Mouse (Mus musculus): ENCODE measurements around the gene Hipk2.
A peak's percentile ranks its signal among the peaks of the same experiment; 100 is the strongest.

Gene Hipk2

DNA sequence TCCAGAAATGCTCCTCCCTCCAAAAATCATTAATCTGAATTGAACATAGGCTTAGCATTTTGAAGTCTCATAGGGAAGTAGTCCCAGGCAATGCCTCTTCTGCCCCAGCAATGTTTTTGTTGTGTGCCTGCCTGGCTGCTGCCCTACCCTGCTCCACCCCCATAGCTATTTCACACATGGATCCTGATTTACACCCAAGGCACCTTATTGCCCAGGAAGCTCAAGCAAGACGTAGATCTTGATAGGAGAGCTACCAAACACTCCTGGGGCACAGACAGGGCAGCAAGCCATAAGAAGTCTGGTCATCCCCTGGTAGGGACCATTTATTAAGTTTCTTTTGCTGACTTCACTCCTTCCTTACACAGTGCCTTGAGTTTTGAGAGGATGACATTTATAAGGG lies 88.8 kb downstream of the Hipk2 start:
- no peak for DNase-seq

DNA sequence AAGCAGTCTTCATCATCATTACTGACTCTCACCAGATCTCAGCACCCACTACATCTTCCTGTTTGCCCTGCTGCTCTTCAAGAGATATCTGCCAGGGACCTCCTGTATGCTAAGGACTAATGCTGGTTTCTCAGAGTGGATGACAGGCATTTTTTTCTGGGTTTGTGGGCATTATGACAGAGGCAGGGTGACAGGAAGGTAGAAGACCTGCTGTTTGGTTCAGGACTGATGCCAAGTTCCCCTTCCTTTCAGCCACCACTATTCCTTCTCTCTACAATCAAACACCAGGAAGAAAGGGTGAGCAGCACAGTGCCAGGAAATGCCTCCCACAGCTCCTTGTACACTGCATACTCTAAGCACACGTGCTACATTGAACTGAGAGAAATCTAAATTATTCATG lies 90.2 kb downstream of the Hipk2 start:
- DNase-seq = no peak

DNA sequence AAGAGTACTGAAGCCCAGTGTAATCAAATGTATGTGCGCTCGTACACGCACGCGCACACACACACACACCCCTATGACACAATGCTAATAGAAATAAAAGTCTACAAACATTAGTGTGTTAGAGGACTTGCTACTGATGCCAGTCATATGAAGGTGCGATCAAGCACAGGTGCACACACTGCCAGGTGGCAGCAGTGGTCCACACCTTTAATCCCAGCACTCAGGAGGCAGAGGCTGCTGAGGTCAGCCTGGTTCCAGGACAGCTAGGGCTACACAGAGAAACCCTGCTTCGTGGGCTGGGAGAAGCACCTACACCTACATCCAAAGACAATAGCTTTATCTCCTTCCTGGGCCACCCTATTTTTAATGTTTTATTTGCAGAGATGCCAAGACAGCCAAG lies 96.6 kb downstream of the Hipk2 start:
- DNase-seq = no peak

DNA sequence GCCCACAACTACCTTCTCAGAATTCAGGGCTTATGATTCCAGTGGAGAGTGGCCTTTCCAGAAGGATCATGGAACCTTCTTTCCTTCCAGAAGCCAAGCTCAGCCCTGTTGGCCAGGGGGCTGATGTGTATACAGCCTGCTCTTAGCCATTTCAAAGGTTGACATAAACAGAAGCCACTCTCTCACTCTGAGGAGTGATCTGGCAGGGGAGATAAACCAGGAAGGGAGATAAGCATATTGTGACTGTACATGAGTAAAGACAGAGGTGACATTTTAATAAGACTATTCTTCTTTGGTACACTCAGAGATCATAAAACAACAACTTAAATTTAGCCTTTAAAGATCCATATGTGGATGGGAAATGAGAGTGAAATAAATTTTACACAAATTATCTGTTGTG lies 97.1 kb downstream of the Hipk2 start:
- no peak for DNase-seq

DNA sequence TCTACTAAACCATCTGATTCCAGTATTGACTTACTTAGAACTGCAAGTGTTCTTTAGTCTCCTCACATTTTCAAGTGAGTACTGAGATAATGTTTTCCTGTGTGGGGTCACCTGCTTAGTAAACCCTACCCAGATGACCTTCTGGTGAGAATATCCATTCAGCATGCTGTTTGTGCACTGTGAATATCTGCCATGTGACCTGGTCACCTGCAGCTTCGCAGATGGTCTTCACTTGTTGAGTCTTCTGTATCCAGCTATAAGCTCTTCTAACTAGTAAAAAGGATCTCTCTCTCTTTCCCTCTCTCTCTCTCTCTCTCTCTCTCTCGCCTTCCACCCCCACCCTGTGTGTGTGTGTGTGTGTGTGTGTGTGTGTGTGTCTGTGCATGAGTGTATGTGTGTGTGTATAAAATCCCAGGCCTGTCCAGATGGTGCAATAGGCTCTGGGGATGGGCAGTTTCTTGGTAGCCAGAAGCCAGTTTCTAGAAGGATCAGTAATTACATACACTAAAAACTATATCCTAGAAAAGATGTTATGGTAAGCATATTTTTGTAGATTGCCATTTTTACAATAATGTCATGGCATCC lies 99.9 kb downstream of the Hipk2 start:
- DNase-seq = no peak

DNA sequence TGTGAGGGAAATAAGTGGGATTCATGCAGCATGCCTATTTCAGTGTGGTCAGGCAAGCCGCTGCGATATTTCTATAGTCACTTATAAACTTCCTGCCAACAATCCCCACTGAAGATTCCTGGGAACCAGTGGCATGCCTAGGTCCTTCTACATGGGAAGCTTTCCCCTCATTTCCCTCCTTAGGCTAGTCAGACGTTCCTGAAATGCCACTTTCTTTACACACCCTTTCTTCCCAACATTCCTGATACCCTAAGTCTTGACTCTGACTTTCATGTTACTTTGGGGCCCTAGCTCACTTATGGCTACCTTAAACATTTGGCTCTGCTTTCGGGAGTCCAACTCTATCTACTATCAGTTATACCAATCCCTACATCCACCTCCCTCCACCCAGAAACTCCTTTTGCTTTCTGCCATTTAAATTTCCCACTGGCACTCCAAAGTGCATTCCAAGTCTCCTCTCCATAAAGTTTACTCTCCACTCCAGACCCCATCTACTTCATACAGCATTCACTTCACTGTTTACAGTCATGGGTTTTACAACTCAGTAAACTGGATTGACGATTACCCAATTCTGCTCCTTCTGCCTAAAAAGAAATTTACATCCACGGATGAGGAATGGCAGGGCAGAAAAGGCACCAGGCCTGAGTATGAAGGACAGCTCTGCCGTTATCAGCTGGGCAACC lies 103.0 kb downstream of the Hipk2 start:
- DNase-seq = no peak

DNA sequence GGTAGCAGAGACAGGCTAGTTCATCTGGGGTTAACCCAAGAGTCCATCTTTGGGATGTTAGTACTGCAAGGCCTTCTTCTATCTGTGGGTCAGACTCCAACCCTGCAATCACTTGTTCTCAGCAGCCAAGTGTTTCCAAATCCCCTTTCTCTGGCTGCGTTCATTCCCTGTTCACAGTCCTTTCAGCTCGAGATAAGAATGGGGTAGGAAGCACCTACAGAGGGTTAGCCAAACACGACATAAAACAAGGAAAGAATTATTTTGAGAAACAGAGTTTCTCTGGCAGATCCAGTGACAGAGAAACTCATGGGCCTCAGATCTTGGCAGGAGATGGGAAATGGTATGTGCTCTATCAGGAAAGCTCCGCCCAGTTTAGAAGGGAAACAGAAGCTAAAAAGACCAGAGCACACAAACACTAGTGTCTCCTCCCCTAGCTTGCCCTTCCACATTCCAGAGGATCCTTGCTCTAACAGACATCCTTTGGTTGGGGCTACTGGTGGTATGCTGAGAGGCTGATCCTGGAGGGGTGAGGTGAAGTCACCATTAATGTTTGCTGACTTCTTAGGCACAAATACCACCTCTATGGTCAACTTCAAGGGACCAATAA lies 104.8 kb downstream of the Hipk2 start:
- no peak for DNase-seq

DNA sequence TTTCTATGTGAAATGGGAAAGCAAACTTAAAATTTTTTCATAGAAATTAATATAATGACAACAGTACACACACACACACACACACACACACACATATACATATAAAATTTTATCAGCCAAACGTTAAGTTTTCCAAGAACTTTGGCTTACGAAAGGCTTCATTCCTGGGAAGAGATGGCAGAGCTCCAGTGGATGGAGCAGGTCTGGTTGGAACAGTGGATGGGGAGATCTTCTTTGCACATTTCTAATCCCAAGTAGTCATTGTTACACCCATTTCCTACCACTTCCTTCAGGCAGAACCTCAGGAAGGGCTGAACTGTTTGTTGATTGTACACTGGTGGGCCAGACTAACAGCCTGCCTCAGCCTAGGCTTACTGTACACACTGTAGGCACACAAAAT lies 106.3 kb downstream of the Hipk2 start:
- no peak for DNase-seq

DNA sequence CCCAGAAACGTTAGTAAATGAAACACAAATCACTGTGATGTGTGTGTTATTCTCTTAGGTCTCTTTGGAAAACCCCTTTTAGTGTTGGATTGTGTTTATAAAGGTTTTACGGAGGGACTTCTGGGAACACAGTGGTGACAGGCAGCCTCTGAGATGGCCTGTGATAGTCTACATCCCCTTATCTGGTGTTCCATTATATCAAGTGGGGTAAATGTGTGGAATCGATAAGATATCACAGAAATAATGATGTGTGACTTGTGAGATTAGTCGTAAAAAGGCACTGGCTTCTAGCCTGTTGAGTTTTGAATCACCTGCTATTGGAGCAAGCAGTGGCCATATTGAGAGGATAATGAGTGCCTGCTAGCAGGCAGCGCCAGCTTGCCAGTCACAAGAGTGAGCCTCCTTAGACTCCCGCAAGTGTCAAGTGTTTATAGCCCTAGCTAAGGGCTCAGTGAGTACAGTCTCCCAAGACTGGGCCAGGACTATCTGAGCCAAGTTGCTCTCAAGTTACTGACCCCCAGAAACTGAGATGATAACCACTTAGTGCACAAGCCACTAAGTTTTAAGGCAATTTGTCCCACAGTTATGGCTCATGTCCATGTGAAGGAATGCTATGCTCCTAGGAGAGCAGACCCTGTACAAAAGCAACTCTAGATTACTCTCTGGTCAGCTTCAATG lies 113.2 kb downstream of the Hipk2 start:
- DNase-seq = no peak

DNA sequence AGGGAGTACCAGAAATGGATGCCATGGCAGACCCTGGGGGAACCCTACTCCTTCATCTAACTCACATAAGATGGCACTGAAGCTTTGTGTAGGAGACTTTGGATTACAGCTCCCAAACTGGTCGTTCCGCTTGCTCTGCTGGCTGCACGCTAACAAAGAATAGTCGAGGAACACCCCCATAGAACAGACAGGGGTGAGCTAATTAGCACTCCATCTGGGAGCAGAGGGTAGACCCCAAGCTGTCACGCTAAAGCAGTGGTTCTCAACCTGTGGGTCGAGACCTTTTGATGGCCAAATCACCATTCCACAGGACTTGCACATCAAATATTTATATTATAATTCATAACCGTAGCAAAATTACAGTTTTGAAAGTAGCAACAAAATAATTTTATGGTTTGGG lies 114.0 kb downstream of the Hipk2 start:
- DNase-seq = no peak

DNA sequence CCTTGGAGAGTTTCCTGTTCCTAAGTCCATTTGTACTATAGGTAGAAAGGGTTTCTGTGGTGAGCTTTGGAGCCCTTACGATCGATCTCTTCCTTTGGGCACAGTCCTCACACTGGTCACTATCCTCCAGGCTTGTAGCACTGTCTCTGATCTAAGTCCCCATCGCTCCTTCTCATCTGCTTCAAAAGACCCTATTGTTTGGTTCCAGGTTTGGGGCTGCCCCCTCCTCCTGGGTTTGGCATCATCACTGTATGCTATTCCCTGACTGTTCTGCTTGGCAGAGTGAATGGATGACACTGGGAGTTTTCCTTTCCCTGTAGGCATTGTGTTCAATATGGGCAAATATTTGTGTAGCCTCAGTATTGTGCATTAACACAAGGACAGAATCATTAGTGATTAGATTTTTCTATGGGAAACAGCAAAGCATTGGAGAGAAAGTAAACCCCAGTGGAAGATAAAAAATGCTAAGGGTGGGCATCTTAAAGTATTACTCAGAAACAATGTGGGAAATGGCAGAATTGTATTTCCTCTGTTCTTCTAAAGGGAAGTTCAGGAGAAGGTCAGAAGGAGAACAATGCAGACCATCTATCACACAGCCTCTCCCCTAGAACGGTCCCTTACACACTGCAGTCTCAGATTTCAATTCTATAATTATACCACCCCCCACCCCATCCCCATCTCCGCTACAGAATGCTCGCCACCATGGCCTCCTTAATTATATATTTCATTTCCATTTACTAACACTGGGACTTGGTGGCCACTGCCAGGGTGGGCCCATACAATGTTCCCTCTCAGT lies 114.9 kb downstream of the Hipk2 start:
- DNase-seq = no peak

DNA sequence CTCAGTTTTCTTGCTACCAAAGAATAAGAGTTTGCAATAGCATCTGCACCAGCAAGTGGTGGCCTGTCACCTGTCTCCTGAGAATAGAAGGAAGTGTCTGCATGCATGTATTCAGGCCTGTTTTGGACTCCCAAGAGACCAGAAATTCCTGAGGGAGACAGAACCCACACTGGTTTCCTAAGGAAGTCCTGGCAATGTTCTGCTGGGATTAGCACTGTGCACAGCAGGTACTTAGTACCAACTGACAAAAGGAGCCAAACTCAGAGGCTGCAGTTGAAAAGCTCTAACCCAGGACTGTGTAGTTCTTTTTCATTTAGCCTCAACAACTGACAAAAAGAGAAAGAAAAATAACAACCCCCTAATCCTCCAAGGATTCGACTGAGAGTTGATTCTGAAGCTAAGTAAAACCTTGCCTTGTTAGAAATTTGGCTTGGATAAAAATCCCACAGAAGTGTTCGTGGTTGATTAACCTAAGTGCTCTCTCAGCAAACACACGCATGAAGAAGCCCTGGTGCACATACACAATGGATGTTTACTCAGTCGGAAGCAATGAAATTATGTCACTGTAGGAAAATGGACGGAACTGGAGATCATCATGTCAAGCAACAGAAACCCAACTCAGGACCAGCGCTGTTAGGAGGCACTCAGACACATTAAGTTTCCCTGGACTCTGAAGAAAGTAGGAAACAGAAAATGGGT lies 115.9 kb downstream of the Hipk2 start:
- DNase-seq = no peak

DNA sequence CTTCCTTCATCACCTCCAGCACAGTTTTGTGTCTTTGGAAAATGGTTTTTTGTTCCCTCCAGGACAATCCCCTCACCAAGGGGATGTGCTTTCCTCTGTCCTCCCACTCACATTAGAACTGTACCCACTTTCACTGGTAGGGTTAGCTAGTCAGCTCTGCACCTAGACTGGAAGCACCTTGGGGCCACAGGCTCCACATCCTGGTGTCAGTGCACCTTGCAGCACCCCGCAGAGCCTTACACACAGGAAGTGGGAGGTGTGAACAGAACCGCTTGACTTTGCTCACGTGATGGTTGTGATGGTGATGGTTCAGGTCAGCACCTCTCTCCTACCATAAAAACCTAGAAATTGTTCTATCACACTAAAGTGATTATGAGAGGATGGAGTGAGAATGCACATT lies 116.8 kb downstream of the Hipk2 start:
- no peak for DNase-seq

DNA sequence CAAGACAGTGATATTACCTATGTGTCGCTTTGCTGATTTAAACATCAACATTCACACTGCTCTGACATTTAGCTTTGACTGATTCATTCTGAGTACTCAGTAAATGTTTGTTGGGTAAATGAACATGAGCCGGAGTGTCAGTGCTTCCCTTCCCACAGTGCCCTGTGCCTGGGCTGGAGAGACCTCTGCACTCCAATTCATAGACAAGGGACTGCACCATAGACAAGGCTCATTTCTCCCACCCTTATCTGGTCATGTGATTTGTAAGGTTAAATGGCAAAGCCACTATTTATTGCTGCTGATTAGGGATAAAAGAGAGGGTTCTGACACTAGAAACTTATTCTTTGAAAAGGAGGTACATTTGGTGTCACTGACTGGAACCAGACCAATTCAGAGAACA lies 118.4 kb downstream of the Hipk2 start:
- DNase-seq = no peak

DNA sequence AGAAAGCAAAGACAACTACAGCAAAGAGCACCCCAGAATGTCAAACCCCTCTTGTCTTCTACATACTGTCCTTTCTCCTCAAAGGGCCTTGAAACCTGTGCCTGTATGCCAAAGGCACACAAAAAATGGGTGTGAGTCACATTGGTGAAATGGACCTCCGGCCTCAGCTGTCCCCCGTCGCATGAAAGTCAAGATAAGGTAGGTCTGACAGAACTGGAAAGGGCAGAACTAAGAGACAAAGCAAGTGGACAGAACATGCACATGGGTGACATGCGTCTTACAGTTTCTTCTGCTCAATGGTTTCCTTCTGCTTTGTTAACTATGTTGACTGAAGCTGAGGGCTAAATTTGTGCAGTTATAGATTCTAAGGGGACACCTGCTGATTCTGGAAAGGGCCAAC lies 119.0 kb downstream of the Hipk2 start:
- DNase-seq = no peak

DNA sequence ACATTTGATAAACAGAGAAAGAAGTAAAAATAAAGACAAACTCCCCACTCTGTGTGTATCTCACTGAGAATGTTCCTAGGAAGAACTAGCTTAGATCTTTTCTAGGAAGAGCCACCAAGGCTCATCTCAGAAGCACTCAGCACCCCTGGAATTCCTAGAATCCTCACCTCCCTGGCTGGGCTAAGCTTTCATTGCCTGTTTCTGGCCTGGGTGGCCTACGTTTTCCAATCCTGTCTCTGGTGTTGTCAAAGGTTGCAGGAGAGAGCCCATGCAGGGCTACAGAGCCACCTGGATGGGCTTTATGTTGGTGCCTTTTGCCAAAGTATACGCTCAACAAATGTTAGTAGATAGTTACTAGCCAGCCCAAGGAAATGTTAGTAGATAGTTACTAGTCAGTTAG lies 120.0 kb downstream of the Hipk2 start:
- no peak for DNase-seq

DNA sequence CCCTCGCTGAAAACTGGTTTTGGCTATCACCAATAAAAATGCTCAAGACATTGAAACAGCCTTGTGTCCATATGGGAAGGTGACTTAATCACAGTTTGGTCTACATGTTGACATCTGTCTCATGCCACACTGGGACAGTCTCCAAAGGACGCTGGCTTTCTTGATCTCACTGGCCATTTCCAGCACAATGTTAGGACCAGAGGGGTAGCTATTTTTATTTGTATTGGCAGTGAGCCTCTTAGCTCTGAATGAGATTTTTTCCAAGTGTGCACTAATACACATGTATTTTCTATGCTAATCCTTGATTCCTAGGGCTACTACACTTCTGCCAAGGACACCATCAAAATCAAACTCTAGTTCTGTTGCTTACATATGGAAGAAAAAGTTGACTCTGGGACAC lies 120.8 kb downstream of the Hipk2 start:
- DNase-seq = no peak

DNA sequence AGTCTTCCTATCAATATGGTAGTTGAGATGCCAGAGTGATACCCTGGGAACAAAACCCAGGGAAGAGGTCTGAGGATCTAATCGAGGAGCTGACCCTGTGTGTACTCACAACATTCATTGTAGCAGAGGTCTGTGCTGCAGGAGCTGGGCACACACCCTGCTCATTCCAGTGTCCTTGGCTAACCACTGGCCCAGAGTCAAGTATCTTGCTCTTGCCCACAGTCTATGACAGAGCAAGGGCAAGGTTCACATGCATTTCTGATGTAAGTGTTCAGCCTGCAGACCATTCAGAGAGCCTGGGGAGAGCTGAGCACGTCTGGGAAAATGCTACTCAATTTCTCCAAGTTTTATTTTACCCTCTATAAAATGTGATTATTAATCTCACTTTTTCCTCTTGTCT lies 122.2 kb downstream of the Hipk2 start:
- DNase-seq = no peak

DNA sequence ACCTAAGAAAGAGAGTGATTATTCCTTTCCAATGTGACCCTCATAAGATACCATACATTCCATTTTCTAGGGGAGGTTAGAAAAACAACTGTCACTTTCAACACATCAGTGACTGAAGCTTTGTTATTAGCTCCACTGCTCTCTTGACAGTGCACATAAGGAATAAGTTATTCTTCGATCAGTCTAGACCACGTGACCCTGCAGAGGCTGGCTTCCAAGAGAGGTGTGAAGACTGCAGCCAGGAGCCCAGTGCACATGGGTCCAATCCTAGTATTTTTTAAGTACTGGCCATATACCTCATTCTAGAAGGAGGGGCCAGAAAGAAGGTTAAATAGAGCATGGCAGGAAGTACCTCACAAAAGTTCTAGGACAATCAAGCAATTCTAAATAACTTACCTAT lies 122.9 kb downstream of the Hipk2 start:
- no peak for DNase-seq

DNA sequence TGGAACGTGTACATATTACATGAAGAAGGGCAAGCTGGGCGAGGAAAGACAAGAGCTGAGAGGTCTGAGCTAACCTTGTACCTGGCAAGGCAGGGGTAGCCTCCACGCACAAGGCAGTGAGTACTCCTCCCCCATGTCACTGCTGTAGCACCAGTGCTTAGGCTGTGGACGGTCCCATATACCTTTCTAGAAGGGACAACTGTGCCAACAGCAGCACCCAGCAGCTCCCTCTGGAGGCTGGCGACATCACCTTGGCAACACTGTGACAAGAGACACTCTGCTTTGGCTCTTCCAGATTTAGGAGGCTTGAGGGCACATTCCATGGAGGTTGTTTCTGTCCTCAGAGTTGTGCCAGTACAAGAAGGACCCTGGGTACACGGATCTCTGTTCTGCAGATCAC lies 123.5 kb downstream of the Hipk2 start:
- DNase-seq = peak; percentile 19

DNA sequence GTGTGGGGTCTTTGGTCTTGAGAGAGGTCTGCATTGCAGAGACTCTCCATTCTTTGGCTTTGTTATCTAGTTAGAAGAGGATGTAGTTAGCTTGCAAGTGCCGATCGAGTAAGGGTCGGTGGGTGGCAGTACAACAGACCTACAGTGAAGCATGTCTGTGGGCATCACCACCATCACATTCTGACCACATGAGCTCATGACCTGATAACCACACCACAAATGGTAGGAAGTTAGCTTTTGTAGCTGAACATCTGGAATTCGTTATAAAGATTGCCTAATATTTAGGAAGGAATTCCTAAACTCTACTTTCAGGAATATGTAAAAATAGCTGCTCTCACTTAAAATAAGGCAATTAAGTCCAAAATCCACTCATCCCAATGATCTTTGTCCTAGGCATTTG lies 127.9 kb downstream of the Hipk2 start:
- DNase-seq = no peak

DNA sequence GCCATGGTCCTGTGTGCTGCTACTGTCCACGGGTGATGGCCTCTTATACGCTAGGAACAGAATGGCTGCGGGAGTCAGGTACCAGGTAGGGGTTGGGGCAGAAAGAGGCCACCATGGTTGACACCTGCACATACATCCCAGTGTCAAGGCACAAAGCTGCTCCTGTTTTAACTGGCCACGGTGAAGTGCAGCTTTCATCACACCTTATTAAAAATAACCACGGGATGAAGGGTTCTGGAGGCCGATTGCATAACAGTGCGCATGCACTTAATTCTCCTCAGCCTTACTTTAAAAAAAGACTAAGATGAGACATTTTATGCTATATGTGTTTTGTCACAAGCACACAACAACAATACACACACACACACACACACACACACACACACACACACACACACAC lies 132.6 kb downstream of the Hipk2 start:
- no peak for DNase-seq

DNA sequence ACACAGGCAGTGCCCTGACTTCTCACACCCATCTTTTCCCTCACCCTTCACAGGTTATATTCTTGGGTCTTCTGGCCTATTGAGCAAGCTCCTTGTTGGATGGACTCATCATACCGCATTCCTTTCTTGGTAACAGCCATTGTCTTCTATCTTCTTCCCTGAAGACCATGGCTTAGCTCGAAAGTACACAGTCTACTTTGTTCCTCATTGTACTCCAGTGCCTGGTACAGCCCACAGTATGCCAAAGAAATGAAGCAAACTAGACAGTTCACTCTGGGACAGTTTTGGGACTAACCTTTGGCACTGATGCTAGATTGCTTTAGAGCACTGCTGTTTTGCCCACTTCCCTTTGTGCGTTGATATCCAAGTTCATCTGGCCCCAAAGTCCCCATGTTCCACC lies 133.5 kb downstream of the Hipk2 start:
- no peak for DNase-seq
